Mouse (Mus musculus) A20 (cell line): ENCODE results near the gene Gpr135.

Source experiments
- DNase-seq: peaks from one replicate; pipeline ENCODE4 v3.0.0-alpha.2; 2011; ENCODE audit warnings: low read depth, low spot score

Gene Gpr135

DNA sequence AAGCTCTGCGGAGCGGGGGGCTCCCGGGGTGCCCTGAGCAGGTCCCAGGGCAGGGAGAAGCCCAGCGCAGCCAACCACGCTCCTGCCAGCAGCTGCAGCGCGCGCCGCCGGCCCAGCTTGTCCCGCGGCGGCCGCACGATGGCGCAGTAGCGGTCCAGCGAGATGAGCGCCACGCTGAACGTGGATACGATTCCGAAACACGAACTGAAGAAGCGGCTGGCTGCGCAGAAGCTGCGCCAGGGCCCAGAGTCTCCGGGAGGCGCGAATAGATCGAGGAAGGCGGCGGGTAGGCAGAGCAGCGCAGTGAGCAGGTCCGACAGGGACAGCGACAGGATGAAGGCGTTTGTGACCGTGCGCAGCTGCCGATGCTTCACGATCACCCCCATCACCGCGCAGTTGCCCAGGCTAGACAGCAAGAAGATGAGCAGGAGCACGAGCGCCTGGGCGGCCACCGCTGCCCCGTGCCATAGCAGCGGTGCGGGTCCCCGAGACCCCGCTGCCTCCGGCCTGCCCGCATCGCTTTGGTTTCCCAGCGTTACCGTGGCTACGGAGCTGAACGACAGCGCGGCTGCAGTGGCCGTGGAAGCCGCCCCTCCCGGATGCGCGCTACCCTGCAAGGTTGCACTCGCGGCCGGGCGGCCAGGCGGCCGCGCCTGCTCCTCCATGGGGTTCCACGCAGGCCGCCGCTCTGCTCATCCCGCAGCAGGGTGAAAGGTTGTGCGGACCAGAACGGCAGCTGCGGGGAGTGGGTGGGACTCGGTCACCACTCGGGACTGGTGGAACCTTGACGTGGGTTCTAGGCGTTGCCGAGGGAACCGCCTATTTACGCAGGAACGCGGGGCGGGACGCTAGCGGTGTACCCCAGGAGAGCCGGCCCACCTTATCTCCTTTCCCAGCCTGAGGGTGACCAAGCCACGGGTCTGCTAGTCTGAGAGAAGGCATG is at the start of gene Gpr135:
Gene Gpr135 (minus strand): TSS at position 799 of the 943 bp plus-strand sequence.
- peak; percentile 77 for DNase-seq

DNA sequence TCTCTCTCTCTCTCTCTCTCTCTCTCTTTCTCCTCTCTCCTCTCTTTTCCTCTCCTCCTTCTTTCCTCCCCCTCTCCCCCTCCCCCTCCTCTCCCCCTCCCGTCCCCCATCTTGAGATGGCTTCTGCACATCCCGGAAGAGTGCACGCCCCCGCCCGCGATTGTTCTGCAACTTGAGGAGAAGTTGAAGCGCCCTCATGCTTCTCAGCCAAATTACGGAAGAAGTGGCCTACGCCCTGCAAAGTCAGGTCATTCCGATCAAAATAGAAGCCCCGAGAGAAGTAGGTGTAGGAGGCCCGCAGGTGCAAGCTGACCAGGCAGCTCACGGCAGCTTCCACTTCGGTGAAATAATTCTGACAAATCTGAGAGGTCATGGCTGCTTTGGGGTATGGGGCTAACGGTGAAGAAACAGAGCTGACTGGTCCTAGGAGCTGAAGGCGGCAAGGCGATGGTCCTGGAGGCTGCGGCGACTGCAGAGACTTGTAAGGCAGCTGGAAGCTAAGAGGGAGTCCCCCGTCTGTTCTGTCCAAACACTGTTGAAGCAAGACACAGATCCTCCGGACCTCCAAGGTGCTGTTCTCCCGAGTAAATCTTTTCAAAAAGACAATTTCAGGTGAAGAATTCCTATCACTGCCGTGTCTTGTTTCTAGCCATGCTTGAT is 44.9 kb upstream of the Gpr135 start:
- no peak for DNase-seq

DNA sequence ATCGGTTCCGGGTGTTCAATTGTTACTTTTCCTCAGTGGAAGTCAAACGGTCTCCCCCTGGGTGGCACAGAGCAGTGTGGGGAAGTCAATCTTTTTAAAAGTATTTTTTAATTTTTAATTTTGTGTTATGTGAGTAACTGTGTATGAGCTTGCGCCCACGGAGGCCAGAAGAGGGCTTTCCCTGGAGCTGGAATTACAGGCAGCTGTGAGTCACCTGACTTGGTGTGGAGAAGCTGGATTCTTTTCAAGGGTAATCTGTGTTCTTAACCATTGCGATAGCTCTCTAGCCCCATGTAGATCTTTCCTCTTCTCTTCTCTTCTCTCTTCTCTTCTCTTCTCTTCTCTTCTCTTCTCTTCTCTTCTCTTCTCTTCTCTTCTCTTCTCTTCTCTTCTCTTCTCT is 44.2 kb upstream of the Gpr135 start:
- no peak for DNase-seq

- DNase-seq = peak; percentile 68
Measured at GRCm38 (mm10) chr12:72104525-72105281, 33.8 kb upstream of the Gpr135 start.

DNA sequence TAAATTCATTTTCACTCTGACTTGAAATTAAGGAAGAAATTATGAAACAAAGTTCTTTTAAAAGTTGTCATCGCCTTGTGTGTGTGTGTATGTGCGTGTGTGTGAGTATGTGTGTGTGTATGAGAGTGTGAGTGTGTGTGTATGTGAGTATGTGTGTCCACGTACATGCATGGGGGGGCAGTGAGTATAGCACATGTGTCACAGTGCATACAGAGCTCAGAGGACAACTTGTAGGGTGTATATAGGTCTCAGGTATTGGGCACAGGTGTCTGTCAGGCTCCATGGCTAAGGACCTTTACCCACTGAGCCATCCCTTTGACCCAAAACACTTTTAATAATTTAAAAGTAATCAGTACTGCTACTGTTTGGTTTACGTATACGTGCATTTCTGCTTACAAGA is 33.1 kb upstream of the Gpr135 start:
- no peak for DNase-seq

DNA sequence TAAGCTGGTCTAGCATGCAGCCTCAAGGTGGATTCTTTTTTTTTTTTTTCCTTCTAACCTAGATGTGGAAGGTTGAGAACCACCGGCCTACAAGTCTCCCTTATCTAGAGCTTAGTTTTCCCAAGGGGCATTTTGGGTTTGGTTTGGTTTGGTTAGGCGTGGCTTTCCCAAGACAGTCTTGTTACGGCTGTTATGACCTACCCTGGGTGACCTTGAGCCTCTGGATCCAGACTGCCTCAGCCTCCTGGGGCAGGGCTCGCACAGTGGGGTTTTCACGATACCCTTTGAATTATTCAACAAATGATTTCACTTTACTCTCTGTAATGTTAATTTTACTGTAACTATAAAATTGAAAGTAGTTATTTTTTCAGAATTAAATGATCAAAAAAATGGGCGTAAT is 31.9 kb upstream of the Gpr135 start:
- DNase-seq = no peak

- DNase-seq = no peak
Measured at GRCm38 (mm10) chr12:72096966-72097365, 26.0 kb upstream of the Gpr135 start.

DNA sequence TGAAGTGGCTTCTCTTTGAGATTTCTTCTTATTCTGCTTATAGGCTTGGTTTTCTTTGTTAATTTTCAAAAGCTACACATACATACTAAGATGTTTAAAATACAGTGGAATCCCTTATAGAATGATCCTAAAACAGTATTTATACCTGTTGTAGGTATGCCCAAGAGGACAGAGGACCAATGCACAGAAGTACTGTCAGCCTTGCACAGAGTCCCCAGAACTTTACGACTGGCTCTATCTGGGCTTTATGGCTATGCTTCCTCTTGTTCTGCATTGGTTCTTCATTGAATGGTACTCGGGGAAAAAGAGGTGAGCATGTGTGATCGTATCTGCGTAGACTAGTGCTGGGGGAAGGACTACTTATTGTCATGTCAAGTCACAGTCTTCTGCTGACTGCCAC is 18.9 kb upstream of the Gpr135 start:
- no peak for DNase-seq

DNA sequence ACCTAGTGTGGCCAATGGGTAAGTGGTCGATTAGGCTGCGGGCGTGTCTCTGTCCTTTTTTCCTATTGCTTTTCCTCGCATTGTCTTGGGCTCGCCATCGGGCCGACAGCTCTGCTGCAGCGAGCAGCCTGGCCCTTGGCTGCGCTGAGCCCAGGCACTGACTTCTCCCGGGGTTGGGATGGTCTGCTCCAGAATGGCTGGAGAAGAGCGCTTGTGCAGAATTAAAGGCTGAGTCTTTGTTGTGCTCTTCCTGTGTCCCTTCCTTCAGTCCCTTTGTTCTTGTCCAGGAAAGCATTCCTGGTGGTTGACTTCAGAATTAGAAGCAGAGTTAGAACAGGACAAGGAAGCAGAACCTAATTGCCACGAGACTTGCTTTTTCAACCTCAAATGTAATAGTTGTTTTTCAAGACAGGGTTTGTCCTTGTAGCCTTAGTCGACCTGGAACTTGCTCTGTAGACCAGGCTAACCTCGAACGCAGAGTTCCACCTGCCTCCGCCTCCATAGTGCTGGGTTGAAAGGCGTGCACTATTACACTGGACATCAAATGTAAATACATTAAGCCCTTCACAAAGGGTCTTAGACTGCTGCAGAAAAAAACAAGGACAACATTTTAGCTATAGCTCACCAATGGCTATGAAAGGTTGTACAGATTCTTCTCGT is 15.4 kb upstream of the Gpr135 start:
- no peak for DNase-seq

- DNase-seq = peak; percentile 99
Measured at GRCm38 (mm10) chr12:72085329-72086165, 14.6 kb upstream of the Gpr135 start, which contains the start of the genes L3hypdh and Jkamp. TSS of gene L3hypdh (minus strand) at chr12:72085439. TSS of gene Jkamp (plus strand) at chr12:72085589.

DNA sequence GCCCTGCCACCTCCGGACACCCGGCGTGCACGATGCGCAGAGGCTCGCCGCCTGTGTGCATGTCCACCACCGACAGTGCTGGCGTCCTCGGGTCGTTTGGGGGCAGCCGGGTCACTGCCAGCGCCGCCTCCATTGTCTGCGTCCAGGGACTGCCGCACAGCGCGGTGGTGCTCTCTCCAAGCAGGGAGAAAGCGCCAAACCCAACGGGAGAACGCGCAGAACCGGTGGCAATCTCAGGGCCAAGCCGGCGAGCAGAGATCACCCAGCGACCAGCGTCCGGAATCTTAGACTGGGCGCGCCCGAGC is 14.1 kb upstream of the Gpr135 start:
- no peak for DNase-seq

DNA sequence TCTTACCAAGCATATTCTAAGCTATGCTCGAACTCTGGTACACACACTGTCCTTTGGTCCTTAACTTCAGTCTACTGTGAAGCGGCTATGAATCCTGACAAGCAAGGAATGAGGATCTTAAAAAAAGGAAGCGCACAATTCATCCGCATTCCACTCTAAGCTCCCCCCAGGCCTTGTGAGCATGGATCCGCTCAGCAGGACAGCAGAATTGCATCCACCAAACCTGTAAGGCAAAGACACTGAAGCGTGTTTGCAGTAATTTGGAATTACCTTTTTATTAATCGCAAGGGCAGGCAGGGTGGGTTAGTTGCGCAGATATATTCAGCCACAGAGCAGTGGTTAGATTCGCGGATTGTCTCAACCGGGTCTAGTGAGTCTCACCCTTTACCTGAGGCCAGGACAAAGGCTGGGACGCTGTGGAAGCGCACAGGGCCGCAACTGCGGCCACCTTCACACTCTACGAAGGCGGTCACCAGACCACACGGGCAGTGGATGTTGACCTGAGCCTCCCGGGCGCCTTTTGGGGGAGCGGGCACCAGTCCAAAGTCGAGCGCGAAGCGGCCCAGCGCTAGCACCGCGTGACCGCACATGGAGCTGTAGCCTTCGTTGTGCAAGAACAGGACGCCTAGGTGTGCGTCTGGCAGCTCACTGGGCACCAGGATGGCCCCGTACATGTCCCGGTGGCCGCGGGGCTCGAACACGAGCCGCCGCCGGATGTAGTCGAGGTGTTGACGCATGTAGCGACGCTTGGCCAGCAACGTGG is 13.5 kb upstream of the Gpr135 start:
- no peak for DNase-seq

GRCm38 (mm10) chr12:72083265-72083664 is 12.3 kb upstream of the Gpr135 start:
- DNase-seq = no peak

DNA sequence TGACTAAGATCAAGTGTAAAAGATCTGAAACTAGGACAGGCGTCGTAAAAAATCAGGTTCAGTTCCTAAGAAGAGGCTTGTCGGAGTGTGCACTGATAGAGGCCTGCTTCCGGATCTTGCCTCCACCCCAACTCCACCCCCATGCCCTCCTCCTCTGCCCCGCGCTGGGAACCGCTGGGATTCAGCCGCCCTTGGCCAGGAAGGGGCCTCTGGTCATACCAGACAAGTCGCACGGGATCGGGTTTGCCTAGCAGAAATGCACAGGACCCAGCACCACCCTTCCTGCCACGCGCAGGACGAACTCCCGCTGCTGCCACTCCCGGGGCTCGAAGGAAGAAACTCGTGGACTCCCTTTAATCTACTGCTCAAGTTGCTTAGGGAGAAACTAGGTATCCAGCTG is 11.4 kb upstream of the Gpr135 start:
- DNase-seq = no peak

GRCm38 (mm10) chr12:72081961-72082360 is 11.0 kb upstream of the Gpr135 start:
- no peak for DNase-seq

GRCm38 (mm10) chr12:72078248-72078647 is 7.3 kb upstream of the Gpr135 start:
- no peak for DNase-seq

DNA sequence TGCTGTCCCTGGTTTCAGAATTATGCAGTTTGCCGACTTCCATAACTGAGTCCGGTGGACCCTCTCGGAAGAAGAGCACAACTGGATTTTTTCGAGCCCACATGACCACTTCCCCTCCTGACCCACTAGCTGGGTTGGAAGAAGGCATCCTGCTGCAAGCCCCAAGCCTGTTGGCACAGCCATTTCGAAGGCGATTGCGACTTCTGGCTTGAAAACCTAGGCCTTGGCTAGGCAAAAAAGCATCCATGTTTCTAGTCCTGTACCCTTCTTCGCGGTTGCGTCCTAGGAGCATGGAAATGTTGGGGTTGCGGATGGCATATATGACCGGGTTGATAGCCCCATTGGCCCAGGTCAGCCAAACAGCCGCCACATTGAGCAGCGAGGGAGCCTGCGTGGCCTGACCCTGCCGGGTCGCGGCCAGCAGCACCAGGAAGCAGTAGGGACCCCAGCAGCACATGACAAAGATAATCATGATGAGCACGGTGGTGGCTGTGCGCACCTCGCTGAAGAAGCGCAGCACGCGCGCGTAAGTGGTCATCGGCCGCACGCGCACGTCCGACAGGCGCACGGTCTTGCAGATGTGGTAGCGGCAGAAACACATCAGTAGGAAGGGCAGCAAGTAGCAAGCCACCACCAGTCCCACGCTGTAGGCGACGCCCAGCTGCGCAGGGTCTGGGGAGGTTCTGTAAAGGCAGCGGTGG is 1.1 kb downstream of the Gpr135 start:
- DNase-seq = no peak

DNA sequence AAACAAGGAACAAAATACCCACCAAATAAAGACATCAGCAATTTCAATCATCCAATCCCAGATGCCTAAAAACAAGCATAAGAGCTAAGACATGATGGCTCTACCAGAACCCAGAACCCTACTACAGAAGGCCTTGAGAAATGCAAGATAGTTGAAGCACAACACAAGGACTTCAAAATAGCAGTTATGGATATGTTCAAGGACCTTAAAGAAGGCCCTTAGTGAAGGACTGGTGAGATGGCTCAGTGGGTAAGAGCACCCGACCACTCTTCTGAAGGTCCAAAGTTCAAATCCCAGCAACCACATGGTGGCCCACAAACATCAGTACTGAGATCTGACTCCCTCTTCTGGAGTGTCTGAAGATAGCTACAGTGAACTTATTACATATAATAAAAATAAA is 13.1 kb downstream of the Gpr135 start:
- no peak for DNase-seq

DNA sequence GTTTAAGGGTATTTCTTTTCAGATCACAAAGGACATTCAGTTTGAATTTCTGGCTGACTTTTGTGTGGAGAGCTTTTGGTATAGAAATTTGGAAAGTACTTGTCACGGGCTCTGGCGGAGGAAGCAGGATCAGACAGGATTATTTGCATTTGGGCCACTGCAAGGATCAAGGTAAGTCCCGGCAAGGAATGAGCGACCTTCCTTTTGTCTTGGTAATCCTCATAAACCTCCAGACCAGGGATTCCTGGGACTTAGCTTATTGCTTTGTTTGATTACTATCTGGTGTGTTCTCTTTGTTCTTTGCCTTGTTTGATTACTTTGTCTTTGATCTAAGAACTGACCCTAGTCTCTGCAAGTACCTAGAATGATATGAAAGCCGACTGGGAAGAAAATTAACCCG is 17.1 kb downstream of the Gpr135 start:
- DNase-seq = no peak
